Mouse (Mus musculus) liver, adult 2 months (tissue): Measurements from ENCODE around the gene Opn1mw. TPM values are rescaled to one million over a fixed set of nuclear protein-coding genes. Genes with fewer than 3 reads are reported as not detected.
A peak's percentile ranks its signal among the peaks of the same experiment; 100 is the strongest.

Experiments
- DNase-seq: peaks from one replicate; pipeline ENCODE4 v3.0.0-alpha.2; 2011; ENCODE audit warnings: low read depth, low spot score; ENCODE audit errors: extremely low read depth
- H3K27ac ChIP-seq: fragments of 200-500 bp; replicated peaks from 2 replicates; pipeline ENCODE4 v1.5.1; 2012; ENCODE audit warnings: low read depth, mild to moderate bottlenecking, control low read depth, inconsistent platforms, low read length; ENCODE audit not compliant: insufficient read depth
- H3K27me3 ChIP-seq: fragments of 200-500 bp; 2 replicates; pipeline ENCODE4 v1.6.1; 2012; ENCODE audit warnings: mild to moderate bottlenecking, moderate library complexity, low read length, inconsistent platforms; ENCODE audit not compliant: control insufficient read depth, insufficient read depth
- H3K36me3 ChIP-seq: fragments of 200-500 bp; 2 replicates; pipeline ENCODE4 v1.6.1; 2012; ENCODE audit warnings: low read length, inconsistent platforms; ENCODE audit not compliant: control insufficient read depth, insufficient read depth
- H3K4me1 ChIP-seq: fragments of 200-500 bp; 2 replicates; pipeline ENCODE4 v1.6.1; 2011; ENCODE audit warnings: low read length; ENCODE audit not compliant: control insufficient read depth, insufficient read depth
- H3K4me3 ChIP-seq: fragments of 200-500 bp; 2 replicates; pipeline ENCODE4 v1.5.1; 2011; ENCODE audit warnings: low read depth, mild to moderate bottlenecking, control low read depth, low read length, moderate library complexity; ENCODE audit not compliant: insufficient read depth
- H3K79me2 ChIP-seq: fragments of 200-500 bp; 2 replicates; pipeline ENCODE4 v1.6.1; 2012; ENCODE audit warnings: inconsistent platforms, mild to moderate bottlenecking, low read length, moderate library complexity; ENCODE audit not compliant: control insufficient read depth, insufficient read depth
- H3K9ac ChIP-seq: fragments of 200-500 bp; 2 replicates; pipeline ENCODE4 v1.6.1; 2012; ENCODE audit warnings: low read depth, mild to moderate bottlenecking, control low read depth, inconsistent platforms, low read length
- CTCF ChIP-seq: fragments of 200-500 bp; IDR thresholded peaks from 2 replicates; pipeline ENCODE4 v1.5.1; 2011; ENCODE audit warnings: low read depth, low read length, control low read depth
- POLR2A ChIP-seq: fragments of 200-500 bp; IDR thresholded peaks from 2 replicates; pipeline ENCODE4 v1.6.1; 2011; ENCODE audit warnings: low read length, control low read depth; ENCODE audit not compliant: insufficient read depth; ENCODE audit errors: extremely low read depth
- WGBS: fragments of 180-500 bp; shearing (Covaris S2); methylation state at CpG from one replicate; pipeline ENCODE4 v1.1.7; 2018; 5-methylcytosine and 5-hydroxymethylcytosine counted together
- polyA plus RNA-seq: library from polyadenylated mRNA; depleted of rRNA; stranded (reverse); fragments of >200 nt; gene quantifications from 2 replicates; pipeline ENCODE4 v1.2.3, GENCODE M21; 2012; rRNA removed
- total RNA-seq: library from RNA; depleted of rRNA; stranded (reverse); fragments of >200 nt; gene quantifications from 2 replicates; pipeline ENCODE4 v1.2.3, GENCODE M21; 2014; rRNA removed

The Opn1mw gene
- total RNA-seq (not detected in 2 replicates), polyA plus RNA-seq (not detected in 2 replicates)

GRCm38 (mm10) chrX:74127164-74127563, at the start of gene Opn1mw:
Gene Opn1mw, plus strand, starts transcription at chrX:74127464.
- TF ChIP-seq POLR2A (no peak), CTCF (no peak)
- DNase-seq: no peak
- no peak within 1 kb of the TSS for H3K27ac ChIP-seq

DNA sequence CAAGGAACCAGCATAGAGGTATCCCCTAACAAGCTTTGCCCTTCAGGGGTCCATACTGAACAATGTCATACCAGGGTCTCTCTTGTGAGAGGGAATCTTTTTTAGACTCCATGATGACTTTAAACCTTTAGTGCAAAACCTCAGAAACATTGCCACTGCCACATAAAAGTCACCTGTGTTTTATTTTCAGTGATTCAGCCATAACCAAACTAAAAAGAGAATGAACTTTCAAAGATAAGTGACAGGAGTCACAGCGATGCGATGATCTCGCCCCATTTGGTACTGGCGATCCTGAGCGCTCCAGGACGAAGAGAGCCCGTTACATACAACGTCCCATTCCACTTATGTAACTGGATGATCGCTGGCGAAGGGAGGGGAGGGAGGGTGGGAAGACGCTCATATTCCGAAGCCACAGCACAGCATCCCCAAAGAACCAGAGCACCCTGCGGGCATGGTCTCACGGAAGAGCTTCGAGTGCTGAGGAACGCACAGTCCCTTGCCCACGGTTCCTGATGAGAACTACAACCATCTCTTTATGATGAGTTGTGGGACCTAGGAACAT, 42.9 kb upstream of the Opn1mw start:
- TF ChIP-seq CTCF (no peak), POLR2A (no peak)
- WGBS: under 1% methylated on average over 17 of the region's 17 CpGs
- H3K9ac ChIP-seq: peak overlapping the region; percentile 96
- peak overlapping the region; percentile 100 for H3K4me3 ChIP-seq
- DNase-seq: no peak
- H3K27ac ChIP-seq: peak overlapping the region; percentile 94
- H3K4me1 ChIP-seq: peaks cover 2% of the 10 kb centered on the region; the same call in 1 of the 2 replicates
- peaks cover 5% of the 10 kb centered on the region; the same call in 1 of the 2 replicates for H3K79me2 ChIP-seq
- 0 out of 2 replicates have a peak, but pooled peaks cover 1% of the 10 kb centered on the region for H3K36me3 ChIP-seq
- no peaks in the 10 kb centered on the region for H3K27me3 ChIP-seq

More at GRCm38 (mm10) chrX:74127164-74127563, at the start of gene Opn1mw:
- H3K4me1 ChIP-seq: no peaks in the 10 kb centered on the region
- H3K36me3 ChIP-seq: no peaks in the 10 kb centered on the region
- no peaks in the 10 kb centered on the region for H3K27me3 ChIP-seq
- no peaks in the 10 kb centered on the region for H3K79me2 ChIP-seq
- H3K4me3 ChIP-seq: no peak within 1 kb of the TSS
- H3K9ac ChIP-seq: no peak within 1 kb of the TSS

DNA sequence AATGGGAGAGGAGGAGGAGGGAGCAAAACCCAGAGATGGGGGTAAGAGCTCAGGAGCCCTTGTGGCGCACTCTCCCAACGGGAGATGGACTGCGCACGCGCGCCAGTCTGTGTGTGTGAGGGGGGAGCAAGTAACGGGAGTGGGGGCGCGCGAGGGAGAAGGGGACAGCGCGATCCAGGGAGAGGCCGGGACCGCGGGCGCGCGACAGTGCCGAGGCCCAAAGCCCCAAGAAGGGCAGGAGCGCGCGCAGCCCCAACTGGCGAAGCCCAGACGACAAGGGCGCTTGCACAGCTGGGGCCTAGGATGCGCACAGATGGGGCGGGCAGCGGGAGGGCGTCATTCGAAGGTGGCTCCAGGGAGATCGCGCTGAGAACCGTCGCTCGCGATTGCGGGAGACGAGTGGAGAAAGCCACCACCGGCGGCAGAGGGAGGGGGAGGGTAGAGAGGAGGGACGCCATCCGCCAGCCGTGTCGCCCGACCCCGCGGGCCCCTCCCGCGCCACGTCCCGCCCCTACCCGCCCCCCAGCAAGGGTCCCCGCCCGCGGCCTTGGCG, 42.2 kb upstream of the Opn1mw start:
- peaks cover 2% of the 10 kb centered on the region; the same call in 1 of the 2 replicates for H3K4me1 ChIP-seq
- peak overlapping the region; percentile 96 for H3K9ac ChIP-seq
- peak overlapping the region; percentile 94 for H3K27ac ChIP-seq
- peak; percentile 55 for DNase-seq
- peak overlapping the region; percentile 100 for H3K4me3 ChIP-seq
- H3K79me2 ChIP-seq: peaks cover 5% of the 10 kb centered on the region; the same call in 1 of the 2 replicates
- H3K36me3 ChIP-seq: no peaks in the 10 kb centered on the region
- no peaks in the 10 kb centered on the region for H3K27me3 ChIP-seq
- TF ChIP-seq CTCF (no peak), POLR2A (no peak)
- WGBS: 0% methylated on average over 23 of the region's 56 CpGs

- Histone ChIP-seq H3K4me3 (peak overlapping the region; percentile 100), H3K27ac (no peak overlapping the region; the same call in 1 of the 2 replicates), H3K79me2 (peaks cover 5% of the 10 kb centered on the region; the same call in 1 of the 2 replicates), H3K27me3 (no peaks in the 10 kb centered on the region), H3K36me3 (no peaks in the 10 kb centered on the region), H3K4me1 (peaks cover 2% of the 10 kb centered on the region; the same call in 1 of the 2 replicates), H3K9ac (peak overlapping the region; percentile 96)
- peak; percentile 91 for DNase-seq
- WGBS: under 1% methylated on average over 20 of the region's 27 CpGs
- TF ChIP-seq CTCF (no peak), POLR2A (0 out of 2 replicates have a peak, but pooled peaks have one; percentile 28)
Measured at GRCm38 (mm10) chrX:74085601-74086038, 41.6 kb upstream of the Opn1mw start.

GRCm38 (mm10) chrX:74095130-74095529, 32.1 kb upstream of the Opn1mw start:
- Histone ChIP-seq H3K27me3 (no peaks in the 10 kb centered on the region), H3K4me3 (no peak overlapping the region), H3K79me2 (no peaks in the 10 kb centered on the region), H3K4me1 (no peaks in the 10 kb centered on the region), H3K36me3 (no peaks in the 10 kb centered on the region), H3K9ac (no peak overlapping the region), H3K27ac (no peak overlapping the region)
- no peak for TF ChIP-seq POLR2A
- TF ChIP-seq CTCF: no peak
- DNase-seq: no peak
- 78% methylated on average over 1 of the region's 1 CpGs for WGBS
